Mouse (Mus musculus) mature B cell (primary cell): ENCODE measurements around the gene BC049762.

Source experiments
- in situ Hi-C: fragments of 300-500 bp; cut with MboI; formaldehyde crosslinking; loops from 2 replicates; pipeline ENCODE4 v1.14.3; 2019

BC049762 gene

GRCm38 (mm10) chr11:51219396-51219980, 43.4 kb downstream of the BC049762 start:
- in situ Hi-C loops: no loop called here

- in situ Hi-C loops: no loop called here
These were observed 48.8 kb downstream of the BC049762 start for GRCm38 (mm10) chr11:51214021-51214420.

GRCm38 (mm10) chr11:51211426-51211825, 51.4 kb downstream of the BC049762 start:
- in situ Hi-C loops: no loop called here

DNA sequence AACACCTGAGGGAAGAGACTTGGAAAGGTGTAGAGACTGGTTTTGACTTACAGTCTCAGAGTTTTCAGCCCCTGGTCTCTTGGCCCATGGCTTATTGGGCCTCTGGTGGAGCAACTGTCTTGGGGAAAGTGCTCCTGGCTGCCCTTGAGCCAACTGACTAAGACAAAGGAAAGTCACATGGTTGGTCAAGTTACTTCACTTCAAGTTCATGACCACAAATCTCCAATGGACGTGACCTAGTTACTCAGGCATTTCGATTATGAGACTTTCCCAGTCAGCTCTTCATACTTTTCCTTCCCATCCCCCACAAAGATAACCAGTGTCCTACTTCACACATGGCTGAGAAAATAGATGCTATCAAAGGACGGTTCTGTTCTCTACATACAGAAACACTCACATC, 55.1 kb downstream of the BC049762 start:
- in situ Hi-C loops: no loop called here
